Mouse (Mus musculus) neutrophil, adult 65 days (primary cell): ENCODE data around the gene Mpp3. TPM values are rescaled to one million over a fixed set of nuclear protein-coding genes. Genes with fewer than 3 reads are reported as not detected.

Source experiments
- total RNA-seq: library from RNA; stranded (reverse); gene quantifications from 2 replicates; pipeline ENCODE4 v1.2.4, GENCODE M21; 2023

Gene Mpp3
- not detected in 2 replicates for total RNA-seq

GRCm38 (mm10) chr11:102028087-102028816 lies at the start of gene Mpp3:
Mpp3 (minus strand) TSS chr11:102028461.

DNA sequence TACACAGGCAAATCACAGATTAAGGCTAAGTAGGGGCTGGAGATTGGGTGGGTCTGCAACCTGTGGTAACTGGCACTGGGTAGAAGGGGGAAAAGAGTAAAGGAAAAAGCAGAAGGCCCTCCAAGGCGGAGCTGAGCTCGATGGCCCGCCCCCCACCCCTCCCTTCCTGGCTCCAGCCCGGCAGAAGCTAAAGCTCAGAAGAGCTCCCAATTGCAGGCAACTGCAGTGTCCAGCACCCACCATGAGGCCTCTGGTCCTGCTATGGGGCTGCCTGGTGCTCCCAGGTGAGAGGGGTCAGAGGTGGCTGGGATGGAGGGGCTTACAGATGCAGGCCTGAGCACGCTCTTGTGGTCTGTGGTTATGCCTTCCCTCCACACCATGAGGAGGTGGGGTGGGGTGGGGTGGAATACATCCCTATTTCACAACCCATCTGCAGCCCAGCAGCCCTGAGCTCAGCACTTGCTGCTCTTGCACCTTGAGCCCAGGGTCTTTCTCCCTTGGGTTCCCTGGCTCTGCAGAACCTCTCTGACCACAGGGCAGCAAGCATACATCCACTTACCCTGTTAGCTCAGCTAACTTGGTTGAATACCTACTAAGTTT lies 13.2 kb upstream of the Mpp3 start, which contains the start of gene Cd300lg:
Cd300lg (plus strand) TSS at position 160 of the 600 bp plus-strand sequence.

DNA sequence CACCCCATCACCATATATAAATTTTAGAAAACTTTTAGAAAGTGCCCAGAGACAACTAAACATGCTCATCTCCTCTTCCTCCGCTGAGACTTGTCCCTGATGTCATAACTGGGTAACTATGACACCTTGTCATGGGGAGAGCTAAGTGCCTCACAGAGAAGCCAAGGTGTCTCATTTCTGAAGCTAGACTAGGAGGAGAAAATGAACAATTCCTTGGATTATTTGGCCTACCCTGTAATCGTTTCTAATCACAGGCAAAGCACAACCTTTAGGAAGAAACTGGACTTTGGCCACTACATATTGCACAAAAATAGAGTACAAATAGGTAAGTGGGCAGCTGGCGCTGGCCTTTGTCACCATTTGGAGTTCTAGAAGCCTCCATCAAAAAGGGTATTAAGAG lies 41.3 kb downstream of the Mpp3 start, which contains the start of gene Dusp3:
Dusp3 (minus strand) TSS at position 101 of the 400 bp plus-strand sequence.

DNA sequence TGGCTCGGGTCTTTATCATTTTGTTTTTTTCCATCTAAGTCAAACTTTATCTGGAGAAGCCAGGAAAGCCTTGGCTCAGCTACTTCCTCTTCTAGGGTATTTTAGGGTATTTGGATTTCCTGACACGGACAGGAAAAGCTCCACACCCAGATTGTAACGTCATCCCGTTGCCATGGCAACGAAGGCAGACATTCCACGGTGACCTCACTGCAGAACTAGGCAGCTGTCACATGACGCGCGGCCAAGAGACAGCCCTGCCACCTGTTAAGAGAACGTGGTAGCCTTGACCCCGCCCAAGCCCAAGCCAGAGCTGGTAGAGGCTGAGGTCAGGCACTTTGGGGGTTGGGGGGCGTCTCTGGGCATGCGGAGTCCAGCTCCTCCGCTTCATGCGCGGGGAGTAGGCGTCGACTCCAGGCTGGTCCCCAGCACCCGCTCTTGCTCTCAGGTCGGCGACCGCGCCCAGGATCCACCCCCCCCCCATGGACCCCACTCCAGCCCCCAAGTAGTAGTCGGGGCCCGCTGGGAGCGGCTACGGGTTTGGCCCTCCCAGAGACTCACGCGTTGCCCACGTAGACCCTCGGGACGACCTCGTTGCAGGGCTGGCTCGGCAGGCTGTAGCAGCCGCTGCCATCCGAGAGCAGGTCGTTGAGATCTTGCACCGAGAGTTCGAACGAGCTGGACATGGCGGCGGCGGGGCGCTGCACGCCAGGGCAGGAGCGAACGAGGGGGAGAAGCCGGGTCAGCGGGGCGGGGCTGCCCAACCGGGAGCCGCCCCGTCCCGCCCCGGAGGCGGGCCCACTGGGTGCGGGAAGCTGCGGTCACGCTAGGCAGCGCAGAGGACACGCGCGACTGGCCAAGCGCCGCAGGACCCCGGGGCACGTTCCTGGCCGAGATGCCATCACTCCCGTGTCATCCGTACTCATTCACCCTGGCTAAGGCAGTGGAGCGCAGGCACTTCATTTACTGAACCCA lies 43.9 kb downstream of the Mpp3 start, which contains the start of gene Cfap97d1:
Cfap97d1 (plus strand) TSS at position 226 of the 972 bp plus-strand sequence.

DNA sequence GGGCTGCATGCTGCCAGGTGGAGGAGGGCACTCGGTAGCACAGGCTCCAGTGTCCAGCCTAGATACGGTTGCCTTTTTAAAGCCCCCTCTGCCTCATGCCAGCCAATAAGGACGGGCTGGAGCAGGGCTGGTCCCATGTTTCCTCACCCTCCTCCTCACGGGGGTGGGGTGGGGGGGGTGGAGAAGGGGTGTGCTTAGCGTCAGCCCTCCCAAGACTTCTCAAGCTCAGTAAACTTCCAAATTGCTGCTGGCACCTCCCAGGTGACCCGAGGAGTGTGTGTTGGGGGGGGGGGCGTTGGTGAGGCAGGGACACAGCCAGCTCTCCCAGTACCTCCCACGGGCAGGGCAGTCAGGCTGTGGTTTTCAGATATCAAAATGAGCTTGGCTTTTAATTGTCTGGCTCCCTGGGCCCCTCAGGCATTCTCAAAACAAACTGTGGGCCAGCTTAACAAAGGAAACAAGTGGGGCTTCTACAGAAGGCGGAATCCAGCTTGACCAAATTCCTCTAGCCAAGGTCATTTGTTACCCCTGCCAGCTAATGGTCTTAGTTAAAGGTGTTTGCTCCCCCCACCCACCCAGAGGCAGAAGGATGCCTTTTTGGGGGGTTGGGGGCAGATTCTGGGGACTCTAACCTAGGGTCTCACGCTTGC lies 61.2 kb downstream of the Mpp3 start, which contains the start of gene Sost:
Sost (minus strand) TSS at position 51 of the 650 bp plus-strand sequence.

Other genes starting within 250 kb of the Mpp3 start
- gene Etv4, start 243.1 kb downstream of the Mpp3 start, total RNA-seq: not detected in 2 replicates
- not detected in 2 replicates for gene Meox1, start 134.1 kb downstream of the Mpp3 start, total RNA-seq
- not detected in 2 replicates for gene Sost, start 61.4 kb downstream of the Mpp3 start, total RNA-seq
- not detected in 2 replicates for gene Cfap97d1, start 44.2 kb downstream of the Mpp3 start, total RNA-seq
- gene Dusp3, start 41.4 kb downstream of the Mpp3 start, total RNA-seq: 17.3 and 33.2 TPM in 2 replicates
- gene Cd300lg, start 13.0 kb upstream of the Mpp3 start, total RNA-seq: 10.3 and 15.6 TPM in 2 replicates
- gene Mpp2, start 60.1 kb upstream of the Mpp3 start, total RNA-seq: 0.18 and 0.69 TPM in 2 replicates
- gene Ppy, start 72.9 kb upstream of the Mpp3 start, total RNA-seq: not detected in 2 replicates
- not detected in 2 replicates for gene Pyy, start 79.4 kb upstream of the Mpp3 start, total RNA-seq
- gene Nags, start 117.1 kb upstream of the Mpp3 start, total RNA-seq: not detected in 2 replicates
- gene Tmem101, start 127.9 kb upstream of the Mpp3 start, total RNA-seq: 9.1 and 9.3 TPM in 2 replicates
- 35.9 and 37.7 TPM in 2 replicates for gene Lsm12, start 156.8 kb upstream of the Mpp3 start, total RNA-seq
- gene G6pc3, start 161.2 kb upstream of the Mpp3 start, total RNA-seq: 14.6 and 15.4 TPM in 2 replicates
- gene Hdac5, start 201.7 kb upstream of the Mpp3 start, total RNA-seq: 128 and 209 TPM in 2 replicates
- gene BC030867, start 220.4 kb upstream of the Mpp3 start, total RNA-seq: 5.5 and 8.6 TPM in 2 replicates
- not detected in 2 replicates for gene Asb16, start 240.3 kb upstream of the Mpp3 start, total RNA-seq